Mouse (Mus musculus) C2C12 (cell line): Measurements from ENCODE around the gene Krt71. TPM values are rescaled to one million over a fixed set of nuclear protein-coding genes. Genes with fewer than 3 reads are reported as not detected.

Source experiments
- H3K27me3 ChIP-seq: one replicate; pipeline ENCODE4 v1.6.1; 2011; ENCODE audit not compliant: control insufficient read depth, insufficient read depth, insufficient read length
- H3K36me3 ChIP-seq: one replicate; pipeline ENCODE4 v1.6.1; 2011; ENCODE audit not compliant: control insufficient read depth, insufficient read depth
- H3K4me3 ChIP-seq: one replicate; pipeline ENCODE4 v1.5.1; 2011; ENCODE audit warnings: mild to moderate bottlenecking, control low read depth; ENCODE audit not compliant: poor library complexity, insufficient read depth, severe bottlenecking
- H3K79me2 ChIP-seq: one replicate; pipeline ENCODE4 v1.6.1; 2011; ENCODE audit not compliant: control insufficient read depth, insufficient read depth
- H3K79me3 ChIP-seq: one replicate; pipeline ENCODE4 v1.6.1; 2011; ENCODE audit warnings: low read depth, control low read depth
- H3ac ChIP-seq: one replicate; pipeline ENCODE3; 2011; ENCODE audit warnings: low read depth; ENCODE audit not compliant: control insufficient read depth, insufficient read length
- CEBPB ChIP-seq: IDR thresholded peaks from one replicate; pipeline ENCODE4 v1.6.1; 2011; ENCODE audit warnings: low read depth, mild to moderate bottlenecking, control low read depth, moderate library complexity
- CTCF ChIP-seq: IDR thresholded peaks from one replicate; pipeline ENCODE4 v1.5.1; 2011; ENCODE audit not compliant: control insufficient read depth, insufficient read depth, insufficient read length
- FOSL1 ChIP-seq: IDR thresholded peaks from one replicate; pipeline ENCODE4 v1.8.0; 2011; ENCODE audit warnings: mild to moderate bottlenecking, low read length; ENCODE audit not compliant: poor library complexity, insufficient read depth, severe bottlenecking
- MAX ChIP-seq: IDR thresholded peaks from one replicate; pipeline ENCODE4 v1.6.1; 2011; ENCODE audit warnings: mild to moderate bottlenecking, control low read depth
- MYOD1 ChIP-seq: IDR thresholded peaks from one replicate; pipeline ENCODE4 v1.6.1; 2011; ENCODE audit warnings: low read depth; ENCODE audit not compliant: control insufficient read depth, insufficient read length
- MYOG ChIP-seq: IDR thresholded peaks from one replicate; pipeline ENCODE4 v1.6.1; 2011; ENCODE audit not compliant: control insufficient read depth, insufficient read length; ENCODE audit errors: extremely low read depth
- USF1 ChIP-seq: IDR thresholded peaks from one replicate; pipeline ENCODE4 v1.6.1; 2011; ENCODE audit warnings: low read depth, mild to moderate bottlenecking, control low read depth, moderate library complexity
- polyA plus RNA-seq: library from polyadenylated mRNA; unstranded; fragments of >200 nt; fragmentation: generic; extraction: Trizol; gene quantifications from one replicate; pipeline ENCODE4 v1.2.1, GENCODE M21; 2012; ENCODE audit warnings: missing spikeins

The Krt71 gene
- polyA plus RNA-seq, 1 experiment = not detected

- Histone ChIP-seq H3K79me2 (no peaks in the 10 kb centered on the region), H3K4me3 (no peak within 1 kb of the TSS), H3K36me3 (no peaks in the 10 kb centered on the region), H3K27me3 (peaks cover 18% of the 10 kb centered on the region), H3ac (no peak within 1 kb of the TSS), H3K79me3 (no peaks in the 10 kb centered on the region)
- no peak for TF ChIP-seq USF1
- TF ChIP-seq CEBPB = no peak
- no peak for TF ChIP-seq MYOG
- no peak for TF ChIP-seq FOSL1
- no peak for TF ChIP-seq CTCF
- no peak for TF ChIP-seq MYOD1
- TF ChIP-seq MAX = no peak
These were observed 30.2 kb downstream of the Krt71 start, which contains the start of gene Krt5 for GRCm38 (mm10) chr15:101712720-101713119. Gene Krt5, minus strand, starts transcription at chr15:101712898.

- Histone ChIP-seq H3K79me3 (no peaks in the 10 kb centered on the region), H3K4me3 (no peak overlapping the region), H3K27me3 (peaks cover 25% of the 10 kb centered on the region), H3K36me3 (no peaks in the 10 kb centered on the region), H3K79me2 (no peaks in the 10 kb centered on the region), H3ac (no peak overlapping the region)
- TF ChIP-seq FOSL1 = no peak
- no peak for TF ChIP-seq MYOD1
- TF ChIP-seq CTCF = no peak
- no peak for TF ChIP-seq CEBPB
- TF ChIP-seq MAX = no peak
- TF ChIP-seq USF1 = no peak
- no peak for TF ChIP-seq MYOG
These were observed 34.2 kb downstream of the Krt71 start for GRCm38 (mm10) chr15:101708683-101709082.

- TF ChIP-seq MYOD1 (no peak), MAX (no peak), CEBPB (no peak), MYOG (no peak), USF1 (no peak), FOSL1 (no peak), CTCF (no peak)
- Histone ChIP-seq H3K79me2 (no peaks in the 10 kb centered on the region), H3K79me3 (no peaks in the 10 kb centered on the region), H3K4me3 (no peak overlapping the region), H3ac (no peak overlapping the region), H3K27me3 (peaks cover 17% of the 10 kb centered on the region), H3K36me3 (no peaks in the 10 kb centered on the region)
These were observed 35.5 kb downstream of the Krt71 start for GRCm38 (mm10) chr15:101707454-101707853.

- Histone ChIP-seq H3K4me3 (no peak overlapping the region), H3K79me2 (no peaks in the 10 kb centered on the region), H3K36me3 (no peaks in the 10 kb centered on the region), H3K27me3 (peaks cover 14% of the 10 kb centered on the region), H3ac (no peak overlapping the region), H3K79me3 (no peaks in the 10 kb centered on the region)
- TF ChIP-seq MYOD1 (no peak), FOSL1 (no peak), CTCF (no peak), CEBPB (no peak), USF1 (no peak), MAX (no peak)
These were observed 38.8 kb downstream of the Krt71 start for GRCm38 (mm10) chr15:101704066-101704465.

GRCm38 (mm10) chr15:101702380-101702779, 40.5 kb downstream of the Krt71 start:
- H3K36me3 ChIP-seq = no peaks in the 10 kb centered on the region
- H3K79me3 ChIP-seq = no peaks in the 10 kb centered on the region
- no peaks in the 10 kb centered on the region for H3K79me2 ChIP-seq
- H3K27me3 ChIP-seq = peaks cover 18% of the 10 kb centered on the region
- TF ChIP-seq MYOD1 = no peak
- TF ChIP-seq MAX = no peak
- TF ChIP-seq FOSL1 = no peak
- no peak for TF ChIP-seq CTCF
- H3K4me3 ChIP-seq = no peak overlapping the region
- H3ac ChIP-seq = no peak overlapping the region

- no peak overlapping the region for H3K4me3 ChIP-seq
- H3K79me2 ChIP-seq = no peaks in the 10 kb centered on the region
- TF ChIP-seq CTCF (no peak), MYOD1 (no peak), FOSL1 (no peak), MYOG (no peak), USF1 (no peak), MAX (no peak), CEBPB (no peak)
- H3K27me3 ChIP-seq = peaks cover 19% of the 10 kb centered on the region
- H3ac ChIP-seq = no peak overlapping the region
- H3K79me3 ChIP-seq = no peaks in the 10 kb centered on the region
- H3K36me3 ChIP-seq = no peaks in the 10 kb centered on the region
These were observed 43.0 kb downstream of the Krt71 start for GRCm38 (mm10) chr15:101699866-101700265.
